Comparison of ENCODE assay signal across 10 mouse cellular contexts in genomic region chr2:106828573-106829310, GRCm38 (mm10).
DNase-seq lines count a peak whose midpoint lies in the region; ATAC-seq lines count a peak whose summit lies in the region.
"Had no signal": no experiment of that assay in that cellular context is flagged by ENCODE, and none has a peak within 500 bp of the region (broad histone marks: within the 10 kb centered on the region; RNA-seq: fewer than 3 reads in every experiment).

No protein-coding gene starts in this region.

- 67% methylated on average over 12 of the region's 12 CpGs for WGBS in midbrain, embryonic 12.5 days
- WGBS in midbrain, embryonic 11.5 days: 81% methylated on average over 12 of the region's 12 CpGs

- H3K27ac ChIP-seq in midbrain, embryonic 12.5 days (replicated peaks): no peak overlapping the region; the same call in 1 of the 2 replicates
- H3K27ac ChIP-seq in midbrain, embryonic 11.5 days (ENCODE audit: low read depth, low read length): no peak overlapping the region
- H3K27ac ChIP-seq: stomach, postnatal 0 days had no signal

- H3K9me3 ChIP-seq in midbrain, embryonic 12.5 days: no peaks in the 10 kb centered on the region
- H3K9me3 ChIP-seq in midbrain, embryonic 11.5 days (ENCODE audit: control insufficient read depth, low read length): no peaks in the 10 kb centered on the region

- no peaks in the 10 kb centered on the region for H3K27me3 ChIP-seq in midbrain, embryonic 12.5 days
- H3K27me3 ChIP-seq in midbrain, embryonic 11.5 days (ENCODE audit: control insufficient read depth, insufficient read depth, low read length): no peaks in the 10 kb centered on the region
- H3K27me3 ChIP-seq: Patski had no signal

- ATAC-seq in midbrain, embryonic 12.5 days (ENCODE audit: low FRiP score, low read depth): peak; percentile 48
- ATAC-seq in midbrain, embryonic 11.5 days (ENCODE audit: low FRiP score): no peak
- ATAC-seq: Patski had no signal

- H3K4me3 ChIP-seq in midbrain, embryonic 12.5 days: no peak overlapping the region
- no peak overlapping the region for H3K4me3 ChIP-seq in midbrain, embryonic 11.5 days (ENCODE audit: low read depth, low read length)

- DNase-seq in heart, adult 11 months: peak; percentile 70
- DNase-seq in heart, adult 18-20 months: no peak
- DNase-seq in midbrain, embryonic 11.5 days (ENCODE audit: low spot score, missing footprints): no peak
- DNase-seq in heart, postnatal 4 days: peak; percentile 17
- DNase-seq in retina, embryonic 14.5 days (ENCODE audit: low spot score): peak; percentile 25
- no peak for DNase-seq in ovary, postnatal 14 days (ENCODE audit: low spot score)
- no peak for DNase-seq in adrenal gland, postnatal 36 days

- peaks cover 19% of the 10 kb centered on the region for H3K4me1 ChIP-seq in midbrain, embryonic 12.5 days
- 0 out of 2 replicates have a peak, but pooled peaks cover 5% of the 10 kb centered on the region for H3K4me1 ChIP-seq in midbrain, embryonic 11.5 days (ENCODE audit: control insufficient read depth, insufficient read depth, low read length)

- H3K4me2 ChIP-seq in midbrain, embryonic 12.5 days (replicated peaks): no peak overlapping the region
- H3K4me2 ChIP-seq in midbrain, embryonic 11.5 days: no peak overlapping the region

- no peak overlapping the region for H3K9ac ChIP-seq in midbrain, embryonic 12.5 days (replicated peaks)
- H3K9ac ChIP-seq in midbrain, embryonic 11.5 days (ENCODE audit: low read length): no peak overlapping the region

- no peaks in the 10 kb centered on the region for H3K36me3 ChIP-seq in midbrain, embryonic 12.5 days
- H3K36me3 ChIP-seq in midbrain, embryonic 11.5 days (ENCODE audit: control insufficient read depth, insufficient read depth, low read length): no peaks in the 10 kb centered on the region

Comparison
In these comparisons a context has a peak if more than half of its experiments do, and no peak if none do; other contexts are left out.
1. DNase-seq: peak in heart, adult 11 months (single experiment), heart, postnatal 4 days (single experiment) and retina, embryonic 14.5 days (single experiment); none in heart, adult 18-20 months (0 of 2), midbrain, embryonic 11.5 days (single experiment), ovary, postnatal 14 days (single experiment) and adrenal gland, postnatal 36 days (0 of 2).